Mouse (Mus musculus): ENCODE data around the gene Msi2.

Gene Msi2

DNA sequence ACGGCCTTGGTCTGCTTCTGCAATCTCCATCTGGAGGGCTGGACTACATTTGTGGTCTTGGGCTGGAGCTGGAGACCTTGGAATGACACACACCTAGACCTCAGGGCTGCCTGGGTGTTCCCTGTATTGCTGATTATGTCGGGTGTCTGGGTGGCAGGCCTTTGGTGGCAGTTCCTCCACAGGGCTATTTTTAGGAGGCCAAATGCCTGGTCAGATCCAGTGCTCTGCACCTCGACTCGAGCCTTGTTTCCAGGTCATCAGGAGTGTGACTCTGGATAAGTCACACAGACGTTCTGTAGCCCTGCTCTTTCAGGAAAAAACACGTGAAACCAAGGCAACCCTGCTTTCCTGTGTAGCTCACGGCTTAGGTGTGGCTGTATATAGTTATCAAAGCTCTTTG is 358.6 kb downstream of the Msi2 start:
- DNase-seq (ENCODE audit: low spot score) = no peak

GRCm38 (mm10) chr11:88357325-88357724 is 361.0 kb downstream of the Msi2 start:
- DNase-seq (ENCODE audit: low spot score) = no peak

DNA sequence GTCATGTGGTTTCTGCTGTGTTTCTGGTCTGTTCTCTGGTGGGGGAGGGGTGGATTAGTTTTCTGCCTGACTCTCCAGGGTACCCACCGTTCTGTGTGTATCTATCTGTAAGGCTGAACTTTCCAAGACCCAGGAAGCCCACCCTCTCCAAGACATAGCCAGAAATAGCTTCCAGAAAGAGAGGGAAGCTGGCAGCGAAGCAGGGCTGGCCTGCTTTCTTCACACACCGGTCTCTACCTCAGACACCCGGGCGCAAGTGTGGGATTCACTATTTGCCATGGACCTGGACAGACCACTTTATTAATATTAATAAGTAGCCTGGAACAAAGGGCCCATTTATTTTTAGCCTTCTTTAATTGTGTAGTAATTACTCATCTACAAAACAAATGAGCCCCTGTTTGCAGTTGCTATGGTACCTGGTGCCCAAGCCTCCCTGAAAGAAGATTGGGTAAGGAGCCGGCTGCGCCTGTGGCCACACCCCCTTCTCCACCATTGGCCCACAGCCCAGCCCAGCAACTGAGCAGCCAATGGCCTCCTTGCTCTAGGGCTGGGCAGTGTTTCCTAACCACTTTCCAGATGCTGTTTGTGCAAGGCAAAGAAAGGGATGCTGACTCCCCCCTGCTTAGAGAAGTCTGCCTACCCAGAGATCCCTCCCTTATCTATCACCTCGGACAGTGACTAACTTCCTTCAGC is 361.6 kb downstream of the Msi2 start:
- DNase-seq (ENCODE audit: low spot score) = no peak

DNA sequence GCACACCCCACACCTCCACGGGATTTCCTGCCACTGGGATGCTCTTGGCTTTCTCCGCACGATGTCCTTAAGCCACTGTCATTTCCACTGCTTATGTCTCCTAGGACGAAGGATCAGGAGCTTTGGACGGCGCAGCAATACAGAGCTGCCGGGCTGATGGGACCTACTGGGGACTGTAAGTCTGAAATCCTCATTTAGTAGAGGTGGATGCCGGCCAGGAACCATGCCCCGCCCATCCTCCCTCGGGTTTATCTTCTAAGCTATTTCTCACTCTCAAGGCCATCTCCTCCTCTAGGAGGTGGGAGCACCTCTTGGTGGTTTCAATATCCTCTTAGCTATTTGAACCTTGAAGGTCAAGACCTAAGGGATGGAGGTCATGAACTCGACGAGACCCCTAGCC is 362.3 kb downstream of the Msi2 start:
- DNase-seq (ENCODE audit: low spot score) = no peak

DNA sequence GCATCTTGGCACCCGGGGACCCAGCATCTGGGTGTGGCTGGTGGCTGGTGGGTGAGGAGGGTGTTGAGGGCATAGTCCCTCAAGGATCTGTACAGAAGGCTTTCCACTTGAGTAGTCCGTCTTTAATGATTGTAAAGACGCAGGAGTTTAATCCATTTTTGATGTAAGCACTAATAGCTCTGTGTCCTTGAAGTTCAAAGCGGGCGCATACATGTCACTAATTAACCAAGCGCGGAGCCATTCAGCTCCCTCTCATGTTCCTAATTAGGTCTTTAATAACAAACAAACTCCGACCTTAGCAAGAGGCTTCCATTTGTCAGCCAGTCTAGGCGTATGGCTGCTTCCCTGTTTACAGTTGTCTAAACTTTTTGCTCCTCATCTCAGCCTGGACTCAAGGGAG is 363.5 kb downstream of the Msi2 start:
- DNase-seq (ENCODE audit: low spot score) = no peak

GRCm38 (mm10) chr11:88351722-88352473 is 366.4 kb downstream of the Msi2 start:
- no peak for DNase-seq (ENCODE audit: low spot score)

- no peak for DNase-seq (ENCODE audit: low spot score)
These were observed 369.6 kb downstream of the Msi2 start for GRCm38 (mm10) chr11:88348690-88349089.

- DNase-seq (ENCODE audit: low spot score) = no peak
These were observed 370.3 kb downstream of the Msi2 start for GRCm38 (mm10) chr11:88348056-88348455.

DNA sequence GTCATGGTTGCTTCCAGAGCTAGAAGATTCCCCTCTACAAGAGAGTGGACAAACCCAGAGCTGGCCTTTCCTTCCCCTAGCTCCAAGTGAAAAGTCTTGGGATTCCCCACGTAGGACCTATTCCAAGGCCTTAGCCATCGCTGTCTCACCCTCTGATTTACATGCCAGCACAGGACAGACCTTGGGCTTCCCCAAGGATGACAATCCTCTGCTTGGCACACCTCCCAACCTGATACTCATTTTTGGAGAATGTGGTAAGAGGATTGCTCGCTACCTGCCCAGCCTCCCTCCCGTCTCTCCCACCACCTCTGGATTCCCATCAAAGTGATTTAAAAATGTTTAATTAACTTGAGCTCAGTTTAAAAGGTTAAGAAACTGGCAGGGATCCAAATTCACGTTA is 372.2 kb downstream of the Msi2 start:
- no peak for DNase-seq (ENCODE audit: low spot score)

DNA sequence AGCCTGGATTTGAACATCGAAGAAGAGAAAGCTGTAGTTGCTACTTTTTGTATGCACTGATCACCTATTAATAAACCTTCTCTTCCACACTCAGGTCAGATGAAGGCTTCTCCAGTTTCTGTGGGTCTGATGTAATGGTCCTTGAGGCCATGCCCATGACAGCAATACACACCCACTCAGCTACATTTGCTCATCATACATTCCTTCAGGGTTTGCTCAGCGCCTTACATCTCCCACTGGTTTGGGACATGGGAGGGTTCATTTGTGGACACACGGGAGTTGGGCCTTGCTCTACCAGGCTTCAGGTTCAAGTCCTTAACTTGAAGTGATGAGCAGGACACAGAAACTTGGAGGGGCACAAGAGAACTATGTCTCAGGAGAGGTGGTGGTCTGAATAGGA is 380.4 kb downstream of the Msi2 start:
- DNase-seq (ENCODE audit: low spot score) = no peak

- no peak for DNase-seq (ENCODE audit: low spot score)
These were observed 383.4 kb downstream of the Msi2 start for GRCm38 (mm10) chr11:88334893-88335292.

DNA sequence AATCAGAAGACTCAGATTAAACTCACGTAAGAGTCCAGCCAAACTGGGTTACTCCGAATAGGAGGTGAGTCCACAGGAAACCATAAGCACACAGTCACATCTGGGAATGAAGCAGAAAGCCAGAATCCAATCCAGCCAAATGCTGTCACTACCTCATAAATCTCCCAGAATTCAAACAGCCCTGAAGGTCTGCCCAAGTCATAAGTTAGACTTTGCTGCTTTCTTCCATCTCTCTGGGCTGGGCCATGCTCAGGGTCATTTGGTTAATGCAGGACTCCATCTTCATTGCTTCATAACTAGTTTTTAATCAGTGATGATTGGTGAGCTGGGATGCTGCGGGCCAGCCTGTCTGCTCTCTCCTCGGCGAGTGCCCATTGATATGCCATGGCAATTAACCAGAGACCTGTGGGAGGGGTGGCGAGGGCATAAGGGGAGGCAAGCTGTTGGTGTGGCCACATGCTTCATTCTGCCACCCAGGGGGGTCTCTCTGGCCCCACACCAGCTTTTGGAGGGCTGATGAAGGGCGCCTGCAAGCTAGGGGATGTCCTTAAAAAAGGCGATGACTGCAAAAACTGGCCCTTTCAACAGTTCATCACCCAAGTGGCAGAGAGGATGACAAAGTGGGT is 385.9 kb downstream of the Msi2 start:
- DNase-seq (ENCODE audit: low spot score) = no peak

GRCm38 (mm10) chr11:88331722-88332121 is 386.6 kb downstream of the Msi2 start:
- DNase-seq (ENCODE audit: low spot score) = no peak

GRCm38 (mm10) chr11:88330799-88331198 is 387.5 kb downstream of the Msi2 start:
- DNase-seq (ENCODE audit: low spot score) = no peak

- no peak for DNase-seq (ENCODE audit: low spot score)
These were observed 389.3 kb downstream of the Msi2 start for GRCm38 (mm10) chr11:88328813-88329595.

GRCm38 (mm10) chr11:88327016-88327415 is 391.3 kb downstream of the Msi2 start:
- no peak for DNase-seq (ENCODE audit: low spot score)

GRCm38 (mm10) chr11:88318850-88319249 is 399.5 kb downstream of the Msi2 start:
- DNase-seq (ENCODE audit: low spot score) = no peak

DNA sequence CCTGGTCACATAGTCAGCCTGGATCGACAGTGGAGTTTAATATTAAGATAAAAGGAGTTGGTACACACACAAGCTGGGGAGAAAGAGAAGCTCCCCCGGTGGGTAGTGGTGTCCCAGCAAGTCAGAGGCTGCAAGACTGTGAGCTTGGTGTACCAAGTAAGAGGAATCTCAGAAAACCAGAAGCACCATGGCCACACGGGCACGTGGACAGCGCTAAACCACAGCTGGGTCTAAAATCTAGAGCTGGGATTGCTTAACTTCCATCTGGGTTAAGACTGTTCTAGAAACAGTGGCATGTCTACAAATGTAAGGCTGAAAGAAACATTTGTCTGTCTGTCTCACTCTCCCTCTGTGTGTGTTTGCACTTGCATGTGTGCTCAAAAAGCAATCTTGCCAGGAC is 402.9 kb downstream of the Msi2 start:
- no peak for DNase-seq (ENCODE audit: low spot score)

GRCm38 (mm10) chr11:88314471-88314870 is 403.8 kb downstream of the Msi2 start:
- no peak for DNase-seq (ENCODE audit: low spot score)

- no peak for DNase-seq (ENCODE audit: low spot score)
These were observed 404.8 kb downstream of the Msi2 start for GRCm38 (mm10) chr11:88313512-88313911.

DNA sequence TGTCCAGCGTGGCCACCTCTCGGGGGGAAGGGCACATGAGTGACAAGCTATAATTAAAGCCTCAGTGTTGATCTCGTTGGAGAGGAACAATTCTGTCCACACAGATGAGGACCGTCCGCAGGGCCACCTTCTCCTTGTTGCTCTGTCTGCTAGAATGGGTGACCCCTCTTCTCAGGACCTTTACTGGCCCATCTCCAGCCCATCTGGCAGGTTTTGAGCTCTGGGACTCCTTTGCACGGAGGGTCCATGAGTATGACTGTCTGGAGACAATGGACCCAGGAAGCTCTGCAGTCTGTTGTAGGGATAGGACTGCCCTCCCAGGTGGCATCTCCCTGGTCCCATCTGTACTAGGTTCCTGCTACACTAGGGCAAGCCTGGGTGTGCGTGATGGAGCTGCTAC is 406.7 kb downstream of the Msi2 start:
- DNase-seq (ENCODE audit: low spot score) = no peak

GRCm38 (mm10) chr11:88310773-88311172 is 407.5 kb downstream of the Msi2 start:
- no peak for DNase-seq (ENCODE audit: low spot score)

Measured in urinary bladder, postnatal 14 days (tissue).